Mouse (Mus musculus): ENCODE data around the gene Stac3. TPM values are rescaled to one million over a fixed set of nuclear protein-coding genes. Genes with fewer than 3 reads are reported as not detected.
A peak's percentile ranks its signal among the peaks of the same experiment; 100 is the strongest.

Gene Stac3
- polyA plus RNA-seq, 2 experiments: 4.4 to 43.2 TPM

DNA sequence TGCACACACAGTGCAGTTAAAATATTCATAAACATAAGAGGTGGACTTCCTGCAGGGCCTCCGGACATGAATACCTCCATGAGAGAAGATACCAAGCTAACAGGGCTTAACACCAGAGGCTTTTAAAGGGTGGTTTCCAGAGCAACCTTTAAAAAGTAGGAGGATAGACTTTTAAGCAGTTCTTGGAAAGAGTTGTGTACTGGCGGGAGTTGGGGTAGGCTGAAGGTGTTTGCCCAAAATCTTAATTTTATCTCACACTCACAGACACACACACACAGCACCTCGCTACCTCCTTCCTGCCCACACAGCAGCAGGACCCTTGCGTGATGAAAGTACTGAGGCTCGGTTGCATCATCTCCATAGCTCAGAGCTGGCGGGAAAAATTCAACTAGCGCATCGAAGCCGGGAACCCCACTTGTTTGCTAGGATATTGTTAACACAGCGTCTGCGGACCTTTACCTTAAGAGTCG lies 20.2 kb downstream of the Stac3 start:
- WGBS: 6% methylated on average over 12 of the region's 12 CpGs

GRCm38 (mm10) chr10:127522088-127522581 lies 20.6 kb downstream of the Stac3 start, which contains the start of gene Shmt2:
Gene Shmt2, minus strand, starts transcription at chr10:127522444.
- H3K9ac ChIP-seq (ENCODE audit: low read depth, low read length, severe bottlenecking): peak within 1 kb of the TSS; percentile 49
- no peaks in the 10 kb centered on the region for H3K9me3 ChIP-seq (ENCODE audit: control insufficient read depth, low read length)
- peak; percentile 98 for DNase-seq (ENCODE audit: low spot score)
- ATAC-seq (ENCODE audit: low FRiP score, low read depth): peak; percentile 76
- H3K4me3 ChIP-seq (replicated peaks; ENCODE audit: low read length): peak within 1 kb of the TSS; percentile 49
- H3K36me3 ChIP-seq (ENCODE audit: control insufficient read depth, insufficient read depth, low read length): peaks cover 25% of the 10 kb centered on the region
- under 1% methylated on average over 21 of the region's 21 CpGs for WGBS
- no peak within 1 kb of the TSS for H3K27ac ChIP-seq (replicated peaks; ENCODE audit: low read depth, low read length)
- no peak for TF ChIP-seq POLR2A (IDR thresholded peaks at IDR 0.05; ENCODE audit: borderline replicate concordance, extremely low read depth, insufficient read depth, insufficient read length)
- H3K4me2 ChIP-seq (replicated peaks; ENCODE audit: low read depth, low read length, severe bottlenecking): peak within 1 kb of the TSS; percentile 81
- peaks cover 31% of the 10 kb centered on the region for H3K27me3 ChIP-seq (ENCODE audit: control insufficient read depth, insufficient read depth, low read length)
- H3K4me1 ChIP-seq (ENCODE audit: control insufficient read depth, insufficient read depth, low read length): peaks cover 27% of the 10 kb centered on the region

More for the DNA sequence above, 20.2 kb downstream of the Stac3 start:
- Histone ChIP-seq H3K9ac (ENCODE audit: low read depth, low read length, severe bottlenecking) (peak overlapping the region; percentile 49), H3K36me3 (ENCODE audit: control insufficient read depth, insufficient read depth, low read length) (peaks cover 26% of the 10 kb centered on the region), H3K4me1 (ENCODE audit: control insufficient read depth, insufficient read depth, low read length) (peaks cover 32% of the 10 kb centered on the region), H3K9me3 (ENCODE audit: control insufficient read depth, low read length) (no peaks in the 10 kb centered on the region), H3K4me3 (replicated peaks; ENCODE audit: low read length) (peak overlapping the region; percentile 49), H3K27me3 (ENCODE audit: control insufficient read depth, insufficient read depth, low read length) (peaks cover 27% of the 10 kb centered on the region), H3K4me2 (replicated peaks; ENCODE audit: low read depth, low read length, severe bottlenecking) (peak overlapping the region; percentile 81), H3K27ac (replicated peaks; ENCODE audit: low read depth, low read length) (no peak overlapping the region)
- DNase-seq (ENCODE audit: low spot score) (no peak), ATAC-seq (ENCODE audit: low FRiP score, low read depth) (peak; percentile 2; the same call in 1 of the 2 replicates)
- TF ChIP-seq POLR2A (IDR thresholded peaks at IDR 0.05; ENCODE audit: borderline replicate concordance, extremely low read depth, insufficient read depth, insufficient read length): no peak

DNA sequence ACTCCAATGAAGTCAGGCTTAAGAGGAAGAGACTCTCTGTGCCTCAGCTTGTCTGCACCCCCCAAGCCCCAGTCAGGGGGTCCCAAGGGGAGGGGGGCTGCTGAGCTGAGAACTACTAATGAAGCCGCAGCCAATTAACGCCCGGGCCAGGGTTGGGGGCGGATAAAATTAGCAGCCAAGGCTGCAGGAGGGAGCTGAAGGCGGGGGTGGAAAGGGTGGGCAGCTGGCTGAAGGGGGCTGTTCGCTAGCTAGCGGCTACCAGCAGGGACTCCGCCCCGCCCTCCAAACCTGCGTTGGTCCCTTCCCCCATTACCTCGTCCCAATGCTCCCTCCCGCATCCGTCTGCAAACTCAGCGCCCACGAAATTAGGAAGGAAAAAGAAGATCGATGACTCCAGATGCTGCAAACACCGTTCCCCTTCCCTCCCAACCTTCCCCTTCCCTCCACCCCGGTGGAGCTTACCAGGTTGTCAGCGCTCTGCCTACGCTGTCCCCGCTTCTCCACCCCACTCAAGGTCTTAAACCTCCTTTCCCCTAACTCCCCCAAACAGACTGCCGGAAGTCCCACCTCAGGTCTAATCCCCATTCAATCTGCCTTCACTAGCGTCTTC lies 23.3 kb downstream of the Stac3 start:
- Histone ChIP-seq H3K4me1 (ENCODE audit: control insufficient read depth, insufficient read depth, low read length) (peaks cover 39% of the 10 kb centered on the region), H3K36me3 (ENCODE audit: control insufficient read depth, insufficient read depth, low read length) (peaks cover 5% of the 10 kb centered on the region; the same call in 1 of the 2 replicates), H3K27ac (replicated peaks; ENCODE audit: low read depth, low read length) (no peak overlapping the region), H3K9me3 (ENCODE audit: control insufficient read depth, low read length) (no peaks in the 10 kb centered on the region), H3K4me2 (replicated peaks; ENCODE audit: low read depth, low read length, severe bottlenecking) (peak overlapping the region; percentile 2; the same call in 1 of the 2 replicates), H3K4me3 (replicated peaks; ENCODE audit: low read length) (peak overlapping the region; percentile 4; the same call in 1 of the 2 replicates), H3K27me3 (ENCODE audit: control insufficient read depth, insufficient read depth, low read length) (peaks cover 57% of the 10 kb centered on the region), H3K9ac (ENCODE audit: low read depth, low read length, severe bottlenecking) (no peak overlapping the region)
- TF ChIP-seq POLR2A (IDR thresholded peaks at IDR 0.05; ENCODE audit: borderline replicate concordance, extremely low read depth, insufficient read depth, insufficient read length): no peak
- DNase-seq (ENCODE audit: low spot score) (no peak), ATAC-seq (ENCODE audit: low FRiP score, low read depth) (no peak)
- WGBS: 3% methylated on average over 22 of the region's 23 CpGs

GRCm38 (mm10) chr10:127526048-127526447 lies 24.6 kb downstream of the Stac3 start:
- DNase-seq (ENCODE audit: low spot score) (no peak), ATAC-seq (ENCODE audit: low FRiP score, low read depth) (no peak)
- Histone ChIP-seq H3K9me3 (ENCODE audit: control insufficient read depth, low read length) (no peaks in the 10 kb centered on the region), H3K27me3 (ENCODE audit: control insufficient read depth, insufficient read depth, low read length) (peaks cover 69% of the 10 kb centered on the region), H3K4me2 (replicated peaks; ENCODE audit: low read depth, low read length, severe bottlenecking) (peak overlapping the region; percentile 43), H3K4me1 (ENCODE audit: control insufficient read depth, insufficient read depth, low read length) (peaks cover 52% of the 10 kb centered on the region), H3K9ac (ENCODE audit: low read depth, low read length, severe bottlenecking) (no peak overlapping the region), H3K27ac (replicated peaks; ENCODE audit: low read depth, low read length) (no peak overlapping the region), H3K4me3 (replicated peaks; ENCODE audit: low read length) (peak overlapping the region; percentile 28), H3K36me3 (ENCODE audit: control insufficient read depth, insufficient read depth, low read length) (no peaks in the 10 kb centered on the region)
- TF ChIP-seq POLR2A (IDR thresholded peaks at IDR 0.05; ENCODE audit: borderline replicate concordance, extremely low read depth, insufficient read depth, insufficient read length): 0 out of 2 replicates have a peak, but pooled peaks have one; percentile 2
- under 1% methylated on average over 24 of the region's 26 CpGs for WGBS

GRCm38 (mm10) chr10:127526681-127527080 lies 25.2 kb downstream of the Stac3 start:
- H3K4me3 ChIP-seq (replicated peaks; ENCODE audit: low read length): peak overlapping the region; percentile 28
- DNase-seq (ENCODE audit: low spot score): no peak
- H3K9me3 ChIP-seq (ENCODE audit: control insufficient read depth, low read length): no peaks in the 10 kb centered on the region
- no peaks in the 10 kb centered on the region for H3K36me3 ChIP-seq (ENCODE audit: control insufficient read depth, insufficient read depth, low read length)
- ATAC-seq (ENCODE audit: low FRiP score, low read depth): 0 out of 2 replicates have a peak, but pooled peaks have one; percentile 13
- no peak overlapping the region for H3K9ac ChIP-seq (ENCODE audit: low read depth, low read length, severe bottlenecking)
- H3K4me1 ChIP-seq (ENCODE audit: control insufficient read depth, insufficient read depth, low read length): peaks cover 52% of the 10 kb centered on the region
- 0 out of 2 replicates have a peak, but pooled peaks have one; percentile 1 for TF ChIP-seq POLR2A (IDR thresholded peaks at IDR 0.05; ENCODE audit: borderline replicate concordance, extremely low read depth, insufficient read depth, insufficient read length)
- peaks cover 74% of the 10 kb centered on the region for H3K27me3 ChIP-seq (ENCODE audit: control insufficient read depth, insufficient read depth, low read length)
- H3K27ac ChIP-seq (replicated peaks; ENCODE audit: low read depth, low read length): no peak overlapping the region
- WGBS: 2% methylated on average over 20 of the region's 26 CpGs
- H3K4me2 ChIP-seq (replicated peaks; ENCODE audit: low read depth, low read length, severe bottlenecking): peak overlapping the region; percentile 43
